Mouse (Mus musculus): ENCODE measurements around the gene Edn1. TPM values are rescaled to one million over a fixed set of nuclear protein-coding genes. Genes with fewer than 3 reads are reported as not detected.

Edn1 gene
- polyA plus RNA-seq (2015; fragmentation: Nextera tagmentation; extraction: Ambion mirVana), result 8.0 and 8.2 TPM in 2 replicates

DNA sequence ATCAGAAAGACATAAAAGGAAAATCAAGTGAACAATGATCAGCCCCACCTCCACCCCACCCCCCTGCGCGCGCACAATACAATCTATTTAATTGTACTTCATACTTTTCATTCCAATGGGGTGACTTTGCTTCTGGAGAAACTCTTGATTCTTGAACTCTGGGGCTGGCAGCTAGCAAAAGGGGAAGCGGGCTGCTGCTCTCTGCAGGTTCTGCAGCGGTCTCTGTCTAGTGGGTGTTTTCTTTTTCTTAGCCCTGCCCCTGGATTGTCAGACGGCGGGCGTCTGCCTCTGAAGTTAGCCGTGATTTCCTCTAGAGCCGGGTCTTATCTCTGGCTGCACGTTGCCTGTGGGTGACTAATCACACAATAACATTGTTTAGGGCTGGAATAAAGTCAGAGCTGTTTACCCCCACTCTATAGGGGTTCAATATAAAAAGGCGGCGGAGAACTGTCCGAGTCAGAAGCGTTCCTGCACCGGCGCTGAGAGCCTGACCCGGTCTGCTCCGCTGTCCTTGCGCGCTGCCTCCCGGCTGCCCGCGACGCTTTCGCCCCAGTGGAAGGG lies at the start of gene Edn1:
Gene Edn1 (plus strand): TSS at position 316 of the 561 bp plus-strand sequence.
- H3K4me3 ChIP-seq, result peak within 1 kb of the TSS; percentile 58
- peak within 1 kb of the TSS; percentile 77 for H3K27ac ChIP-seq
- ATAC-seq (replicated peaks; ENCODE audit: insufficient number of reproducible peaks, insufficient read depth, low FRiP score, low read depth), result peak; percentile 63; the same call in 1 of the 2 replicates
- H3K36me3 ChIP-seq, result peaks cover 9% of the 10 kb centered on the region; the same call in 1 of the 2 replicates
- H3K4me2 ChIP-seq, result peak within 1 kb of the TSS; percentile 72
- no peaks in the 10 kb centered on the region for H3K27me3 ChIP-seq
- H3K9me3 ChIP-seq (replicated peaks), result no peaks in the 10 kb centered on the region
- H3K9ac ChIP-seq, result peak within 1 kb of the TSS; percentile 60
- WGBS, result under 1% methylated on average over 26 of the region's 26 CpGs
- peaks cover 48% of the 10 kb centered on the region for H3K4me1 ChIP-seq (replicated peaks)

GRCm38 (mm10) chr13:42253821-42254220 lies 47.5 kb upstream of the Edn1 start:
- no peak overlapping the region for H3K27ac ChIP-seq
- no peak overlapping the region for H3K9ac ChIP-seq
- H3K36me3 ChIP-seq, result no peaks in the 10 kb centered on the region
- H3K4me3 ChIP-seq, result no peak overlapping the region
- no peak overlapping the region for H3K4me2 ChIP-seq
- no peaks in the 10 kb centered on the region for H3K9me3 ChIP-seq (replicated peaks)
- WGBS, result 69% methylated on average over 5 of the region's 5 CpGs
- ATAC-seq (replicated peaks; ENCODE audit: insufficient number of reproducible peaks, insufficient read depth, low FRiP score, low read depth), result no peak
- no peaks in the 10 kb centered on the region for H3K27me3 ChIP-seq
- H3K4me1 ChIP-seq (replicated peaks), result peaks cover 6% of the 10 kb centered on the region

DNA sequence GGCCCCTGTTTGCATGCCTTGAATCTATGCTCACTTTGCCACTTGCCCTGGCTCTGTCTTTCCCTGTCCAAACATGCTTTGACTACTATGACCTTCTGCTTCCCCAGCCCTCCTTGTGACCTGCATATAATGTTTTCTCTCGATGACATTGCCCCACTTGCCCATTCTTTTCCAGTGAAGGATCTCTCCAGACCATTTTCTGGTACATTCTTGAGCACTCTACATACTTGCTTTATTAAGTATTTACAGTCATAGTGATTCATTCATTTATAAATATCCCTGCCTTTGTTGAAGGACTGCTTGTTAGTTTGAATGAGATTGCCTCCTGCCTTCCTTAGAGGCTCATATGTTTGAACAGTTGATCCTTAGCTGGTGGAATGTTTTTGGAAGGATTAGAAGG lies 46.2 kb upstream of the Edn1 start:
- peaks cover 8% of the 10 kb centered on the region for H3K4me1 ChIP-seq (replicated peaks)
- H3K36me3 ChIP-seq, result no peaks in the 10 kb centered on the region
- no peak overlapping the region for H3K4me2 ChIP-seq
- H3K4me3 ChIP-seq, result no peak overlapping the region
- H3K27me3 ChIP-seq, result no peaks in the 10 kb centered on the region
- ATAC-seq (replicated peaks; ENCODE audit: insufficient number of reproducible peaks, insufficient read depth, low FRiP score, low read depth), result no peak
- WGBS, result 53% methylated on average over 1 of the region's 1 CpGs
- no peak overlapping the region for H3K27ac ChIP-seq
- no peaks in the 10 kb centered on the region for H3K9me3 ChIP-seq (replicated peaks)
- no peak overlapping the region for H3K9ac ChIP-seq

DNA sequence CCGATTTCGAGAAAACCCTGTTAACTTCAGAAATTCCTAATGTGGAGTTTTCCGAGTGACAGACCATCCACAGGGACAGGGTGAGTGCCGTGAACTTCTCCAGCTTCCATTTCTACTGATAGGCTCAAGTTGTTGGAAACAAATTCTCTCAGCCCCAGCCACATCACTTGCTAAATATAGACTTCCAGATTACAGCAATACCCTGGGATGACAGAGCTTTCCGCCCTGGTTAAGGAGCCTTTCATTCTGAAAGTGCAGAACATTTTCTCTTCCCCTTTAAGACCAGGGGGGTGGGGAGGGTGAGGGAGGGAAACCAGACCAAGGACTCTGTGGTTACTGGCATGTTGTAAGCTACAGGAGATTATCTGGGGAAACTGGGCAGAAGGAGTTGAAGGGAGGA lies 42.9 kb upstream of the Edn1 start:
- Histone ChIP-seq H3K9ac (no peak overlapping the region), H3K4me2 (0 out of 2 replicates have a peak overlapping the region, but pooled peaks have one; percentile 18), H3K27me3 (no peaks in the 10 kb centered on the region), H3K27ac (peak overlapping the region; percentile 90), H3K4me1 (replicated peaks) (peaks cover 8% of the 10 kb centered on the region), H3K9me3 (replicated peaks) (no peaks in the 10 kb centered on the region), H3K36me3 (no peaks in the 10 kb centered on the region), H3K4me3 (no peak overlapping the region)
- peak; percentile 90 for ATAC-seq (replicated peaks; ENCODE audit: insufficient number of reproducible peaks, insufficient read depth, low FRiP score, low read depth)
- 22% methylated on average over 5 of the region's 5 CpGs for WGBS

- no peak overlapping the region for H3K4me2 ChIP-seq
- H3K27ac ChIP-seq, result no peak overlapping the region
- no peak for ATAC-seq (replicated peaks; ENCODE audit: insufficient number of reproducible peaks, insufficient read depth, low FRiP score, low read depth)
- no peaks in the 10 kb centered on the region for H3K9me3 ChIP-seq (replicated peaks)
- 88% methylated on average over 6 of the region's 6 CpGs for WGBS
- peaks cover 8% of the 10 kb centered on the region for H3K4me1 ChIP-seq (replicated peaks)
- no peak overlapping the region for H3K4me3 ChIP-seq
- no peak overlapping the region for H3K9ac ChIP-seq
- H3K27me3 ChIP-seq, result no peaks in the 10 kb centered on the region
- H3K36me3 ChIP-seq, result no peaks in the 10 kb centered on the region
These were observed 40.6 kb upstream of the Edn1 start for GRCm38 (mm10) chr13:42260667-42261066.

GRCm38 (mm10) chr13:42270051-42270450 lies 31.2 kb upstream of the Edn1 start:
- Histone ChIP-seq H3K27ac (no peak overlapping the region), H3K4me3 (no peak overlapping the region), H3K9ac (no peak overlapping the region), H3K4me2 (no peak overlapping the region), H3K9me3 (replicated peaks) (no peaks in the 10 kb centered on the region), H3K27me3 (no peaks in the 10 kb centered on the region), H3K36me3 (no peaks in the 10 kb centered on the region), H3K4me1 (replicated peaks) (no peaks in the 10 kb centered on the region)
- ATAC-seq (replicated peaks; ENCODE audit: insufficient number of reproducible peaks, insufficient read depth, low FRiP score, low read depth), result no peak
- 86% methylated on average over 9 of the region's 9 CpGs for WGBS

GRCm38 (mm10) chr13:42276774-42277454 lies 24.4 kb upstream of the Edn1 start:
- H3K4me3 ChIP-seq, result no peak overlapping the region
- WGBS, result 52% methylated on average over 9 of the region's 9 CpGs
- no peaks in the 10 kb centered on the region for H3K9me3 ChIP-seq (replicated peaks)
- H3K36me3 ChIP-seq, result no peaks in the 10 kb centered on the region
- peaks cover 19% of the 10 kb centered on the region for H3K4me1 ChIP-seq (replicated peaks)
- ATAC-seq (replicated peaks; ENCODE audit: insufficient number of reproducible peaks, insufficient read depth, low FRiP score, low read depth), result peak; percentile 35; the same call in 1 of the 2 replicates
- H3K27me3 ChIP-seq, result no peaks in the 10 kb centered on the region
- H3K9ac ChIP-seq, result no peak overlapping the region
- H3K4me2 ChIP-seq, result no peak overlapping the region
- H3K27ac ChIP-seq, result peak overlapping the region; percentile 50

DNA sequence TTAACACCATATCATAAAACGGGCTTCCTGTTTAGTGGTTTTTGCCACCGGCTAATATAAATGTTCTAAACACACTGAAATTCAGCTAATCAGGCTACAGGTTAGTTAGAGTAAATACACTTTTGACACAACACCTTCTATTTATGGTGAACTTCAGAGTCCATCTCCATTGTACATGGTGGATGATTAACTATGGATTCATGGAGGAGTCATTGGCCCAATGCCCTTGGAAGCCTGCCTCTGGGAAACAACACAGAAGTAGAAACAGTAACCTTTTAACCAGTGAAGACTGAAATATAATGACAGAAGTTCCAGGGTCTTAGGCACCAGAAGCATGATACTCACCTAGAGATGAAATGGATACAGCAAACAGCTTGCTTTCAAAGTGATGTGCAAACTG lies 23.5 kb upstream of the Edn1 start:
- no peak overlapping the region for H3K4me3 ChIP-seq
- H3K27ac ChIP-seq, result peak overlapping the region; percentile 50
- no peaks in the 10 kb centered on the region for H3K27me3 ChIP-seq
- no peaks in the 10 kb centered on the region for H3K36me3 ChIP-seq
- H3K4me2 ChIP-seq, result no peak overlapping the region
- ATAC-seq (replicated peaks; ENCODE audit: insufficient number of reproducible peaks, insufficient read depth, low FRiP score, low read depth), result no peak
- H3K9ac ChIP-seq, result no peak overlapping the region
- H3K4me1 ChIP-seq (replicated peaks), result peaks cover 19% of the 10 kb centered on the region
- no peaks in the 10 kb centered on the region for H3K9me3 ChIP-seq (replicated peaks)
- 86% methylated on average over 2 of the region's 2 CpGs for WGBS

GRCm38 (mm10) chr13:42285896-42286295 lies 15.4 kb upstream of the Edn1 start:
- H3K4me3 ChIP-seq, result no peak overlapping the region
- 41% methylated on average over 3 of the region's 3 CpGs for WGBS

GRCm38 (mm10) chr13:42286768-42287167 lies 14.5 kb upstream of the Edn1 start:
- H3K4me2 ChIP-seq, result no peak overlapping the region
- WGBS, result 66% methylated on average over 4 of the region's 4 CpGs
- peaks cover 17% of the 10 kb centered on the region for H3K4me1 ChIP-seq (replicated peaks)
- no peaks in the 10 kb centered on the region for H3K9me3 ChIP-seq (replicated peaks)
- H3K27me3 ChIP-seq, result no peaks in the 10 kb centered on the region
- no peaks in the 10 kb centered on the region for H3K36me3 ChIP-seq
- no peak for ATAC-seq (replicated peaks; ENCODE audit: insufficient number of reproducible peaks, insufficient read depth, low FRiP score, low read depth)
- no peak overlapping the region for H3K27ac ChIP-seq
- H3K4me3 ChIP-seq, result no peak overlapping the region
- H3K9ac ChIP-seq, result no peak overlapping the region

More at GRCm38 (mm10) chr13:42285896-42286295, 15.4 kb upstream of the Edn1 start:
- H3K9ac ChIP-seq, result no peak overlapping the region
- no peaks in the 10 kb centered on the region for H3K27me3 ChIP-seq
- peaks cover 15% of the 10 kb centered on the region for H3K4me1 ChIP-seq (replicated peaks)
- no peak for ATAC-seq (replicated peaks; ENCODE audit: insufficient number of reproducible peaks, insufficient read depth, low FRiP score, low read depth)
- H3K4me2 ChIP-seq, result no peak overlapping the region
- H3K9me3 ChIP-seq (replicated peaks), result no peaks in the 10 kb centered on the region
- H3K27ac ChIP-seq, result no peak overlapping the region
- H3K36me3 ChIP-seq, result no peaks in the 10 kb centered on the region

DNA sequence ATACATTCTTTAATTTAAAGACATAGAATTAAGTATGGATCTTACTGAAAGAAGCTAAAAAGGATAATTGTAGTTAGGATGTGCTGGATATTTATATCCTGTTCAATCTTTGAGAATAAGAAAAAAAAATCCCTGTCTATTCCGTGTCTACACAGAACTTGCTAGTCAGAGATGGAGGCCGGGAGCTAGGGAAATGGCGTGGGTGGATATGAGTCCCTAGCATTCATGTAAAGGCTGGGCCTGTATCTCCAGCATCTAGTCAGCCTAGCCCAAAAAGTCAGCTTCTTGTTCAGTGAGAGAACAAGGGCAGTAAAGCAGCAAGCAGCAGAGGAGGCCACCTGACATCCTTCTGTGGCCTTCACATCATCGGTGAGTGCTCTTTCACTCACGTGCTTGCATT lies 8.7 kb upstream of the Edn1 start:
- Histone ChIP-seq H3K4me2 (peak overlapping the region; percentile 31), H3K27ac (peak overlapping the region; percentile 18; the same call in 1 of the 2 replicates), H3K4me1 (replicated peaks) (peaks cover 21% of the 10 kb centered on the region), H3K9ac (no peak overlapping the region), H3K36me3 (no peaks in the 10 kb centered on the region), H3K27me3 (no peaks in the 10 kb centered on the region), H3K4me3 (no peak overlapping the region), H3K9me3 (replicated peaks) (no peaks in the 10 kb centered on the region)
- no peak for ATAC-seq (replicated peaks; ENCODE audit: insufficient number of reproducible peaks, insufficient read depth, low FRiP score, low read depth)
- 59% methylated on average over 5 of the region's 5 CpGs for WGBS

DNA sequence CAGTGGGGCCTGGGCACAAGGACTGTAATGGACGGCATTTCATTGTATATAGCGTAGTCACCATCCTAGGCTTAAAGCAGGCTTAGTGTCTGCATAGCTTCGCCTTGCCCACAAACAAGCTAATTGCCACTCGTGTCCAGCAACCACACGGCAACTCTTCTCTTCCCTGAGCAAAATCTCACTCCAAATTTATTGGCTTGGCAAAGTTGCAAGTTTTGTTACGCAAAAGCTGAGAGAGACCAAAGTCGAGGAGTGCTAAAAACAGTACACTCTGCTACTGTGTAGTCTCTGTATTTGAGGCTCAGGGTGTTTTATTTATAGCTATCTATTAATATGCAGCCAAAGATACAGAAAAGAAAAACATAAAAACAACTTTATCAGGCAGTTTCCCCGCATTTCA lies 3.0 kb upstream of the Edn1 start:
- Histone ChIP-seq H3K9me3 (replicated peaks) (no peaks in the 10 kb centered on the region), H3K4me3 (no peak overlapping the region), H3K27ac (peak overlapping the region; percentile 77), H3K4me2 (peak overlapping the region; percentile 33), H3K9ac (no peak overlapping the region), H3K27me3 (no peaks in the 10 kb centered on the region), H3K36me3 (no peaks in the 10 kb centered on the region), H3K4me1 (replicated peaks) (peaks cover 43% of the 10 kb centered on the region)
- 45% methylated on average over 8 of the region's 8 CpGs for WGBS
- ATAC-seq (replicated peaks; ENCODE audit: insufficient number of reproducible peaks, insufficient read depth, low FRiP score, low read depth), result no peak
